Mouse (Mus musculus) liver, adult 2 months (tissue): ENCODE results near the gene Hoxb4. TPM values are rescaled to one million over a fixed set of nuclear protein-coding genes. Genes with fewer than 3 reads are reported as not detected.

Experiments
- DNase-seq: peaks from one replicate; pipeline ENCODE4 v3.0.0-alpha.2; 2011; ENCODE audit warnings: low read depth, low spot score; ENCODE audit errors: extremely low read depth
- H3K27ac ChIP-seq: fragments of 200-500 bp; replicated peaks from 2 replicates; pipeline ENCODE4 v1.5.1; 2012; ENCODE audit warnings: low read depth, mild to moderate bottlenecking, control low read depth, inconsistent platforms, low read length; ENCODE audit not compliant: insufficient read depth
- H3K27me3 ChIP-seq: fragments of 200-500 bp; 2 replicates; pipeline ENCODE4 v1.6.1; 2012; ENCODE audit warnings: mild to moderate bottlenecking, moderate library complexity, low read length, inconsistent platforms; ENCODE audit not compliant: control insufficient read depth, insufficient read depth
- H3K36me3 ChIP-seq: fragments of 200-500 bp; 2 replicates; pipeline ENCODE4 v1.6.1; 2012; ENCODE audit warnings: low read length, inconsistent platforms; ENCODE audit not compliant: control insufficient read depth, insufficient read depth
- H3K4me1 ChIP-seq: fragments of 200-500 bp; 2 replicates; pipeline ENCODE4 v1.6.1; 2011; ENCODE audit warnings: low read length; ENCODE audit not compliant: control insufficient read depth, insufficient read depth
- H3K4me3 ChIP-seq: fragments of 200-500 bp; 2 replicates; pipeline ENCODE4 v1.5.1; 2011; ENCODE audit warnings: low read depth, mild to moderate bottlenecking, control low read depth, low read length, moderate library complexity; ENCODE audit not compliant: insufficient read depth
- H3K79me2 ChIP-seq: fragments of 200-500 bp; 2 replicates; pipeline ENCODE4 v1.6.1; 2012; ENCODE audit warnings: inconsistent platforms, mild to moderate bottlenecking, low read length, moderate library complexity; ENCODE audit not compliant: control insufficient read depth, insufficient read depth
- H3K9ac ChIP-seq: fragments of 200-500 bp; 2 replicates; pipeline ENCODE4 v1.6.1; 2012; ENCODE audit warnings: low read depth, mild to moderate bottlenecking, control low read depth, inconsistent platforms, low read length
- CTCF ChIP-seq: fragments of 200-500 bp; IDR thresholded peaks from 2 replicates; pipeline ENCODE4 v1.5.1; 2011; ENCODE audit warnings: low read depth, low read length, control low read depth
- POLR2A ChIP-seq: fragments of 200-500 bp; IDR thresholded peaks from 2 replicates; pipeline ENCODE4 v1.6.1; 2011; ENCODE audit warnings: low read length, control low read depth; ENCODE audit not compliant: insufficient read depth; ENCODE audit errors: extremely low read depth
- WGBS: fragments of 180-500 bp; shearing (Covaris S2); methylation state at CpG from one replicate; pipeline ENCODE4 v1.1.7; 2018; 5-methylcytosine and 5-hydroxymethylcytosine counted together
- polyA plus RNA-seq: library from polyadenylated mRNA; depleted of rRNA; stranded (reverse); fragments of >200 nt; gene quantifications from 2 replicates; pipeline ENCODE4 v1.2.3, GENCODE M21; 2012
- total RNA-seq: library from RNA; depleted of rRNA; stranded (reverse); fragments of >200 nt; gene quantifications from 2 replicates; pipeline ENCODE4 v1.2.3, GENCODE M21; 2014

Hoxb4 gene
- total and polyA plus RNA-seq, 2 experiments = 0.37 to 0.91 TPM

DNA sequence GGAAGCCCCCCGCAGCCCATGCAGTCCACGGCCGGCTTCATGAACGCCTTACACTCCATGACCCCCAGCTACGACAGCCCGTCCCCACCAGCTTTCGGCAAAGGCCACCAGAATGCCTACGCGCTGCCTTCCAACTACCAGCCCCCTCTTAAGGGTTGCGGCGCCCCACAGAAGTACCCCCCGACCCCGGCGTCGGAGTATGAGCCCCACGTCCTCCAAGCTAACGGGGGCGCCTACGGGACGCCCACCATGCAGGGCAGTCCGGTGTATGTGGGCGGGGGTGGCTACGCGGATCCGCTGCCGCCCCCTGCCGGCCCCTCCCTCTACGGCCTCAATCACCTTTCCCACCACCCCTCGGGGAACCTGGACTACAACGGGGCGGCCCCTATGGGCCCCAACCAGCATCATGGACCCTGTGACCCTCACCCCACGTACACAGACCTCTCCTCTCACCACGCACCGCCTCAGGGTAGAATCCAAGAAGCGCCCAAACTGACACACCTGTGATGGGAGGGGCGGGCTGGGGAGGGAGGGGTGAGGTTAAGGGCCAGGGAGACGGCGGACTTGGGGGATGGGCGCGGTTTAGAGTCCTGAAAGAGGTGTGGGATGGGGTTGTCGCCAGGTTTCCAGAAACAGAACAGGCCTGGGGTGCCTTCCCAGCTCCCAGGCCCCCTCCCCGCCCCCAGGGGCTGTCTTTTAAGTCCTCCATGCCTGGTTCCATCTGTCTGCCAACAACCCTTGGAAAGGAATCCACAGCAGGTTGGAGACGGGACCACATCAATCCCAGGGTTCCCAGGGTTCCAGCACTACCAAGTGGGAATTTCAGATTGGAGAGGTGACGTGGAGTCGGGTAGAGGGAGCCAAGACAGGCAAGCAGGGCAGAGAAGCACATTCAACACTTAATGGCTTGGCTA, 28.1 kb downstream of the Hoxb4 start:
- no peak overlapping the region for H3K27ac ChIP-seq
- 21% methylated on average over 45 of the region's 45 CpGs for WGBS
- peaks cover 29% of the 10 kb centered on the region for H3K27me3 ChIP-seq
- H3K4me3 ChIP-seq = peak overlapping the region; percentile 33; the same call in 1 of the 2 replicates
- H3K36me3 ChIP-seq = no peaks in the 10 kb centered on the region
- DNase-seq = no peak
- H3K4me1 ChIP-seq = peaks cover 3% of the 10 kb centered on the region; the same call in 1 of the 2 replicates
- TF ChIP-seq CTCF (0 out of 2 replicates have a peak, but pooled peaks have one; percentile 17), POLR2A (no peak)
- no peaks in the 10 kb centered on the region for H3K79me2 ChIP-seq
- H3K9ac ChIP-seq = peak overlapping the region; percentile 42; the same call in 1 of the 2 replicates

DNA sequence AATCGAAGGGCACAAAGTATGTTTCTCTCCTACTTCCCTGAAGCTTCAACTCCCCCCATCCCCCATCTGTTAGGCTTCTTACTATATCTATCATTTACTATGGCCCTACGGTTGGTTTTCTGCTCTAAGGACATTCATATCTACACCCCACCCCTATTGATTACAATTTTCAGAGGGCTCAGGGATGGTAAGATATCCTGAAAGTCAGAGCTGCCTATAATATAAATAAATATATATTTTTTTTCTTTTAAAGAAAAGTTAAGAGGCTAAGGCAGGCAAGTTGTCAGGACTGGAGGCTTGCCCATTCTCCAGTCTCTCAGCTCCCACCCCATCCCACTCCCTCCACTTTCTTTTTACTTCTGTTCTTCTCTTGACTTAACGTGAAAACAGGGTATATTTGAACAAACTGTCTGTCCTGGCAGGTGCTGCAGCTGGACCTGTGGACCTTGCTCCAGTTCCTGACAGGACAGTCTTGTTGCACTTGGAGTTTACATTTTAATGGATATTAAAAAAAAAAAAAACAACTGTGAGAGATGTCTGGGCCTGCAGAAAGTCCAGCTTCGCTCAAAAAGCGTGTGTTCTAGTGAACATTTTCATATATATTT, 29.0 kb downstream of the Hoxb4 start:
- Histone ChIP-seq H3K27me3 (peaks cover 26% of the 10 kb centered on the region), H3K4me1 (peaks cover 3% of the 10 kb centered on the region; the same call in 1 of the 2 replicates), H3K4me3 (no peak overlapping the region), H3K27ac (no peak overlapping the region), H3K36me3 (no peaks in the 10 kb centered on the region), H3K9ac (no peak overlapping the region), H3K79me2 (no peaks in the 10 kb centered on the region)
- 40% methylated on average over 5 of the region's 5 CpGs for WGBS
- peak; percentile 16 for DNase-seq
- TF ChIP-seq POLR2A (no peak), CTCF (no peak)

DNA sequence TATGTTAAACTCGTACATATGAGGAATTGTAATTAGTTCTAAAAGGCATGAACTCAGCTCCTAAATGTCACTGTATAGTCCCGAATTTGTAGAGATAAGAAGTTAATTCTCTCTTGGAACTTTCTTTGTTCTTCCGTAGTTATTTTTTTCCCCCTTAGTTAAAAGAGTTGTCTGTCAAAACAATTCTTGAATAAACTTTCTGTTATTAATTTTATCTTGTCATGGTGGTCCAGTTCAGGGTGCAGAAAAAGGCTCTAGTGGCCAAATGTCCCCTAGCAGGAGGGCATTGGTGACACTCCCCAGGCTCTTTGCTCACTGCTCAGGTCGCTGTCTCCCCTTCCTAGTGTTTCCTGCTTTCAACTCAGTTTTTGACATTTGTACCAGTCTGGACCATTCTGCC, 29.6 kb downstream of the Hoxb4 start:
- Histone ChIP-seq H3K27me3 (peaks cover 28% of the 10 kb centered on the region), H3K4me1 (peaks cover 3% of the 10 kb centered on the region; the same call in 1 of the 2 replicates), H3K79me2 (no peaks in the 10 kb centered on the region), H3K36me3 (no peaks in the 10 kb centered on the region), H3K4me3 (no peak overlapping the region), H3K9ac (no peak overlapping the region), H3K27ac (no peak overlapping the region)
- TF ChIP-seq POLR2A (no peak), CTCF (no peak)
- WGBS = 17% methylated on average over 4 of the region's 4 CpGs
- no peak for DNase-seq

DNA sequence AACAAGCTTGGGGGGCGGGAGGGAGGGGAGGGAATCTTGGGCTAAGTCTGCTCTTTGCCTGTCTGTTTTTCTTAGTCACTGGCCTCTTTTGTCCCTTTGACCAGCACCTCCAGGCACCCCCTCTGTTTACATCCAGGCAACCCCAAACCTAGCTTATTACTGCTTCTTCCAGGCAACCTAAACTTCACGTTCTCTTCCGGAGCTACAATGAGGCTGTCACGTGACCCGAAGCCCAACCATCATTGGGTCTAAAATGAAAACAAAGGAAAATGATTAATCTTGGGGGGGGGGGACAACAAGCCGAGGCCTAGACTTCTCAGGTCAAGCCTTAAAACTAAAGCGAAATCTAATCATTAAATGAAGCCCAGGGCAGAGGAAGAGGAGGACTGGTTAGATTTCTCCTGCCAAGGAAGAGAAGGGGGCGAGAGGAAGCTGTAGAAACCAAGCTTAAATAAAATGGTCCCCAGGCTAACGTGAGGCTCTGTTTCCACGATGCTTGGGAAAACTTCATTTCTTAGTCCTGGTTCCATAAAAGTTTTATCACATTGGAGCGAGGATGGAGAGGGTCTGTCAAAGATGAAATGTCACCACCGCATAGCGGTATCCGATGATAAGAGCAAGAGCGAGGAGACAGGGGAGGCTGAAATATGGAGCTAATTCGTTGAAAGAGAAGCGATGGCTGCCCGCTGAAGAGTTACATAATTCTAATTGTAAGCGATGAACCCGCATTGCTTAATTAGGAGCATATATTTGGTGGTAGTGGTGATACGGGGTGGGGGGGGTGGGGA, 30.3 kb downstream of the Hoxb4 start:
- H3K4me3 ChIP-seq = no peak overlapping the region
- no peak for DNase-seq
- 13% methylated on average over 21 of the region's 21 CpGs for WGBS
- peaks cover 34% of the 10 kb centered on the region for H3K27me3 ChIP-seq
- TF ChIP-seq CTCF = no peak
- TF ChIP-seq POLR2A = no peak
- no peaks in the 10 kb centered on the region for H3K79me2 ChIP-seq
- H3K36me3 ChIP-seq = no peaks in the 10 kb centered on the region
- H3K4me1 ChIP-seq = peaks cover 3% of the 10 kb centered on the region; the same call in 1 of the 2 replicates
- no peak overlapping the region for H3K27ac ChIP-seq
- no peak overlapping the region; the same call in 1 of the 2 replicates for H3K9ac ChIP-seq

DNA sequence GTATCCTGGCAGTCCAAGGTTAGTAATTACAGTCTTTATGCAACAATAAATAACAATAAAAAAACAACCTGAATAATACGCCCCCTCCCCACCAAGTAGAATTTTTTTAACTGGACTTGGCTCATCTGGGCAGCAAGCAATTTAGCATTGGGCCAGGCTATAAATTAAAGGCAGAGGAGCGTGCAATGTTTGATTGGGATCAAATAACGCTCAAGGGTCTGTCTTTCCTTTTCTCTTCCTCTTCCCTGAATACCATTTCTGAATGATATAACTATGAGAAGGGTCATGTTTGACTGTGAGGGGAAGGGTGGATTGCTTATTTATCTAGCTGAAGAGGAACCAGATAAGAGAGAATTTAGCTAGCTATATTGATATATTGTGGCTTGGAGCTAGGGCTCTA, 30.9 kb downstream of the Hoxb4 start:
- WGBS = 40% methylated on average over 3 of the region's 3 CpGs
- H3K4me1 ChIP-seq = peaks cover 3% of the 10 kb centered on the region; the same call in 1 of the 2 replicates
- H3K27ac ChIP-seq = no peak overlapping the region
- DNase-seq = no peak
- H3K79me2 ChIP-seq = no peaks in the 10 kb centered on the region
- H3K36me3 ChIP-seq = no peaks in the 10 kb centered on the region
- peaks cover 35% of the 10 kb centered on the region for H3K27me3 ChIP-seq
- TF ChIP-seq POLR2A = no peak
- TF ChIP-seq CTCF = no peak
- no peak overlapping the region for H3K4me3 ChIP-seq
- H3K9ac ChIP-seq = no peak overlapping the region
